Mouse (Mus musculus): ENCODE measurements around the gene Mul1. TPM values are rescaled to one million over a fixed set of nuclear protein-coding genes. Genes with fewer than 3 reads are reported as not detected.
A peak's percentile ranks its signal among the peaks of the same experiment; 100 is the strongest.

Mul1 gene
- polyA plus RNA-seq, 1 experiment from 2014 or later: 18.6 TPM

- Histone ChIP-seq H3K36me3 (ENCODE audit: control insufficient read depth, insufficient read depth, low read length) (no peaks in the 10 kb centered on the region), H3K9ac (ENCODE audit: low read length) (peak overlapping the region; percentile 20; the same call in 1 of the 2 replicates), H3K9me3 (ENCODE audit: control insufficient read depth, low read length) (no peaks in the 10 kb centered on the region), H3K4me3 (ENCODE audit: low read depth, low read length) (no peak overlapping the region), H3K27ac (ENCODE audit: low read depth, low read length) (peak overlapping the region; percentile 63), H3K4me1 (replicated peaks; ENCODE audit: control insufficient read depth, insufficient read depth, low read length) (peaks cover 18% of the 10 kb centered on the region), H3K4me2 (ENCODE audit: low read depth, low read length, severe bottlenecking) (peak overlapping the region; percentile 27; the same call in 1 of the 2 replicates), H3K27me3 (ENCODE audit: control insufficient read depth, insufficient read depth, low read length) (peaks cover 9% of the 10 kb centered on the region)
- DNase-seq (ENCODE audit: low spot score) (no peak), ATAC-seq (replicated peaks; ENCODE audit: low FRiP score) (peak; percentile 14; the same call in 1 of the 2 replicates)
- 4% methylated on average over 11 of the region's 11 CpGs for WGBS
These were observed 28.7 kb downstream of the Mul1 start for GRCm38 (mm10) chr4:138462971-138463831.

DNA sequence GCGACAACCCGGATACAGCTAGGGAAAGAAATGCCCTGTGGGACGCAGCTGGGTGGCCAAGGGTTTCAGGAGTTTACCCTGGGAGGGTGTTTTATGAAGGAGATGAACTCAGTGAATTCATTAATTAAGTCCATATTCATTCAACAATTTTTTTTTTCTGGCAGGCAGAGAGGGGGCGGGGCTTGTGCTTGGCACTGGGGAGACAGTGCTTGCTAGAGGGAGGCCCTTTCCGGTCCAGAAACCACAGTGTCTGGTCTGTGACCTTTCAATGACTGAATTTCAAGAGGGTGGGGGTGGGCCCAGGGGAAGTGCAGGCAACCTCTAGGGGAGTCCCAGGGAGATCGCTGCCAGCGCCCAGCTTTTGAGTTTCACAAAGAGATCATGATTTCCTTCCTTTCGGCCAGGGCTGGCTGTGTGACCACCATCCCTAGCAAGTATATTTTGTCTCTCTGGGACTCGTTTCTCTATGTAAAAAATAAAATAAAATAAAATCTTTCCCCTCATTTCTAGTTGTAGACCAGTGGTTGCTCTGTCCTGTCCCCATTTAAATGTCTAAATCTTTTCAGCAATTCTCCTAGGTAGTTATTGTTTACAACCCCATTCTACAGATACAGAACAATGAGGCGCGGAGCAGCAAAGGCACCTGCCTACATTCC is 29.5 kb downstream of the Mul1 start:
- H3K4me3 ChIP-seq (ENCODE audit: low read depth, low read length): no peak overlapping the region
- WGBS: 5% methylated on average over 11 of the region's 11 CpGs

DNA sequence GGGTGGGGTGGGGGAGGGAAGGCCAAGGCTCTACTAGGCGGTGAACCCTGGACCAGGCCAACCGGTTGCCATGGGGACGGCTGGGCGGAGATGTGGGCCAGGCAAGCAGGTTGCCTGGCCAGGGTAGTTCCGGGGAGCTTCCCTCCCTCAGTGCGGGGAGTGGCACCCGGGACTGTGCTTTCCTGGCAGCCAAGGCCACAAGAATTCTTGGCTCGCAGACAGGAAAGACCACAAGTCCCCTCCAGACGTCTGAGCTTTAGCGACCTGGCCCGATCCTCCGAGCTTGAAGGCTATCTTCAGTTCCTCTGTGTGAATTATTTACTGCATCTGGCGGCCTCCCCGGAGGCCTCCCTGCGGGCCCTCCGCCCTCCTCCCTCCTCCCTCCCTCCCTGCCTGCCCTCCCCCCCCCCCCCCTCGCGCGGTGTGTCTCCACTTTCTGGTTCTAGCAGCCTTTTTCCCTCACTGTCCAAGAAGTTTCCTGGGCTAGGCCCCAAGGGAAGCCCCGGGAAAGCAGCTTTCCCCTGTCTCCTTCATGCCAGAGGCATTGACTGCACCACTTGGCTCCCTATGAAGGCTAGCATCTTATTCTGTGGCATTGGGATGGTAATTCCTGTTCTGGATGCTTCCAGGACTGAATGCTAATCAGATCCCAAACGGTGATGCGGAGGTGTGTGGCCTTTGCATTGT is 30.3 kb downstream of the Mul1 start:
- 3% methylated on average over 17 of the region's 22 CpGs for WGBS
- Histone ChIP-seq H3K27me3 (ENCODE audit: control insufficient read depth, insufficient read depth, low read length) (peaks cover 9% of the 10 kb centered on the region), H3K36me3 (ENCODE audit: control insufficient read depth, insufficient read depth, low read length) (no peaks in the 10 kb centered on the region), H3K4me3 (ENCODE audit: low read depth, low read length) (peak overlapping the region; percentile 15; the same call in 1 of the 2 replicates), H3K4me1 (replicated peaks; ENCODE audit: control insufficient read depth, insufficient read depth, low read length) (peaks cover 21% of the 10 kb centered on the region), H3K9ac (ENCODE audit: low read length) (peak overlapping the region; percentile 24; the same call in 1 of the 2 replicates), H3K4me2 (ENCODE audit: low read depth, low read length, severe bottlenecking) (peak overlapping the region; percentile 34; the same call in 1 of the 2 replicates), H3K9me3 (ENCODE audit: control insufficient read depth, low read length) (no peaks in the 10 kb centered on the region), H3K27ac (ENCODE audit: low read depth, low read length) (no peak overlapping the region)
- DNase-seq (ENCODE audit: low spot score): peak; percentile 81
- ATAC-seq (replicated peaks; ENCODE audit: low FRiP score): peak; percentile 73

More for the DNA sequence above, 29.5 kb downstream of the Mul1 start:
- Histone ChIP-seq H3K9me3 (ENCODE audit: control insufficient read depth, low read length) (no peaks in the 10 kb centered on the region), H3K4me1 (replicated peaks; ENCODE audit: control insufficient read depth, insufficient read depth, low read length) (peaks cover 19% of the 10 kb centered on the region), H3K4me2 (ENCODE audit: low read depth, low read length, severe bottlenecking) (peak overlapping the region; percentile 34; the same call in 1 of the 2 replicates), H3K27ac (ENCODE audit: low read depth, low read length) (peak overlapping the region; percentile 63), H3K9ac (ENCODE audit: low read length) (peak overlapping the region; percentile 24; the same call in 1 of the 2 replicates), H3K36me3 (ENCODE audit: control insufficient read depth, insufficient read depth, low read length) (no peaks in the 10 kb centered on the region), H3K27me3 (ENCODE audit: control insufficient read depth, insufficient read depth, low read length) (peaks cover 9% of the 10 kb centered on the region)
- ATAC-seq (replicated peaks; ENCODE audit: low FRiP score): 0 out of 2 replicates have a peak, but pooled peaks have one; percentile 10
- DNase-seq (ENCODE audit: low spot score): peak; percentile 63

DNA sequence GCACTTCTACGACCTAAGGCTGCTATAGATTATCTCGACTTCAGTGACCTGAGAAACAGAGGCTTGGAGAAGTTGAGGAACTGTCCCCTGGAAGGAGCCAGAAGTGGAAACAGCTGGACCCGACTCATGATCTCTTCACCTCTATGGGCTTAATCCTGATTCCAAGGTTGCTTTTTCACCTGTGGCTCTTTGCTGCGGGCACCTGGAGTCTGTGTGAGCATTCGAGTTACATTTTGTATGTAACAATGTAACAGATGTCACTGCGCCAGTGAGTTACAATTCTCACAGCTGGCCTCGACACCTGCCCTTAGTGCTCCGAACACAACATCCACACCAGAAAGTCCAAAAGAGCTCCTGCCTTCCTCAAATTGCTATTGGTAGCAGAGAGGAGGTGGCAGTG is 31.0 kb downstream of the Mul1 start:
- ATAC-seq (replicated peaks; ENCODE audit: low FRiP score) (no peak), DNase-seq (ENCODE audit: low spot score) (no peak)
- no peak overlapping the region for H3K9ac ChIP-seq (ENCODE audit: low read length)
- H3K27ac ChIP-seq (ENCODE audit: low read depth, low read length): no peak overlapping the region
- H3K36me3 ChIP-seq (ENCODE audit: control insufficient read depth, insufficient read depth, low read length): no peaks in the 10 kb centered on the region
- no peaks in the 10 kb centered on the region for H3K9me3 ChIP-seq (ENCODE audit: control insufficient read depth, low read length)
- no peak overlapping the region for H3K4me2 ChIP-seq (ENCODE audit: low read depth, low read length, severe bottlenecking)
- 44% methylated on average over 8 of the region's 8 CpGs for WGBS
- H3K4me1 ChIP-seq (replicated peaks; ENCODE audit: control insufficient read depth, insufficient read depth, low read length): peaks cover 21% of the 10 kb centered on the region
- H3K4me3 ChIP-seq (ENCODE audit: low read depth, low read length): no peak overlapping the region
- H3K27me3 ChIP-seq (ENCODE audit: control insufficient read depth, insufficient read depth, low read length): peaks cover 9% of the 10 kb centered on the region

DNA sequence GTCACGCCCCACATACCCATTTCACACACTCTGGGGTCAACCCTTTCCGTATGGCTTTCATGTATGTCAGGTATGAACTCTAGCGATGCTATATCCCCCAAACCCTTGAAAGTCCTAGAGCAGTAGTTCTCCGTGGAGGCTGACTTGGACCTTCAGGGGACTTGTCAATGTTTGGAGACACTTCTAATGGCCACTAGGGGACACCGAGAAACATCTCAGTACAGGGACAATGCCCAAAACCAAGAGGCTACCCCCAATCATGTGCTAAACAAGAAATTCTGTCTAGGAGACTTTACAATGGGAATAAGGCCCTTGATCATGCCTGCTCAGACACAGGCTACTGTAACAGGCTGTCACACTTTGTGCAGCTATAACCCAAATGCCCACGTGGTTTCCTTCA is 32.2 kb downstream of the Mul1 start:
- Histone ChIP-seq H3K27me3 (ENCODE audit: control insufficient read depth, insufficient read depth, low read length) (peaks cover 9% of the 10 kb centered on the region), H3K27ac (ENCODE audit: low read depth, low read length) (no peak overlapping the region), H3K36me3 (ENCODE audit: control insufficient read depth, insufficient read depth, low read length) (no peaks in the 10 kb centered on the region), H3K9me3 (ENCODE audit: control insufficient read depth, low read length) (no peaks in the 10 kb centered on the region), H3K4me3 (ENCODE audit: low read depth, low read length) (no peak overlapping the region), H3K4me2 (ENCODE audit: low read depth, low read length, severe bottlenecking) (no peak overlapping the region), H3K4me1 (replicated peaks; ENCODE audit: control insufficient read depth, insufficient read depth, low read length) (peaks cover 21% of the 10 kb centered on the region), H3K9ac (ENCODE audit: low read length) (no peak overlapping the region)
- no peak for ATAC-seq (replicated peaks; ENCODE audit: low FRiP score)
- DNase-seq (ENCODE audit: low spot score): no peak
- WGBS: 74% methylated on average over 6 of the region's 6 CpGs

- no peaks in the 10 kb centered on the region for H3K9me3 ChIP-seq (ENCODE audit: control insufficient read depth, low read length)
- H3K9ac ChIP-seq (ENCODE audit: low read length): no peak overlapping the region
- H3K4me3 ChIP-seq (ENCODE audit: low read depth, low read length): no peak overlapping the region
- H3K4me2 ChIP-seq (ENCODE audit: low read depth, low read length, severe bottlenecking): no peak overlapping the region
- ATAC-seq (replicated peaks; ENCODE audit: low FRiP score): no peak
- peaks cover 21% of the 10 kb centered on the region for H3K4me1 ChIP-seq (replicated peaks; ENCODE audit: control insufficient read depth, insufficient read depth, low read length)
- H3K27ac ChIP-seq (ENCODE audit: low read depth, low read length): no peak overlapping the region
- peaks cover 9% of the 10 kb centered on the region for H3K27me3 ChIP-seq (ENCODE audit: control insufficient read depth, insufficient read depth, low read length)
- no peaks in the 10 kb centered on the region for H3K36me3 ChIP-seq (ENCODE audit: control insufficient read depth, insufficient read depth, low read length)
- 87% methylated on average over 5 of the region's 5 CpGs for whole genome bisulfite sequencing
- no peak for DNase-seq (ENCODE audit: low spot score)
These were observed 33.0 kb downstream of the Mul1 start for GRCm38 (mm10) chr4:138467451-138467850.

DNA sequence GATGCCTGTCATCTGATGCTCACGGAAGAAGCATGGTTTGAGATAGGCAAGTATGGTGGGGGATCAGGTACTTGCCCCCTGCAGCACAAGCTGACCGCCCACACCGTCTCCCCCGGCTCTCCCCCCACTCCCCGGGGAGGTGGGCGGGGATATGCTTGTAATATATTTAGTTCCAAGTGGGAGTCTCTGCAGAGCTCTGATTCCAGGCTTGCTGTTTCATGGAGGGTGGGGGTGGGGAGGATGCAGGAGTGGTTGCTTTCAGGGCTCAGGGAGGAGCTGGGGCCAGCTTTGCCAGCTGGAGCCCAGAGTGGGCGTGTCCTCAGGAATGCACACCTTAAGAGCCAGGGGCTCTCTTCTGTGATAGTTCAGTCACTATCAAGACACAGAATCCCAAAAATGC is 34.6 kb downstream of the Mul1 start:
- H3K27me3 ChIP-seq (ENCODE audit: control insufficient read depth, insufficient read depth, low read length): peaks cover 9% of the 10 kb centered on the region
- no peaks in the 10 kb centered on the region for H3K9me3 ChIP-seq (ENCODE audit: control insufficient read depth, low read length)
- ATAC-seq (replicated peaks; ENCODE audit: low FRiP score) (no peak), DNase-seq (ENCODE audit: low spot score) (no peak)
- peaks cover 11% of the 10 kb centered on the region; the same call in 1 of the 2 replicates for H3K4me1 ChIP-seq (replicated peaks; ENCODE audit: control insufficient read depth, insufficient read depth, low read length)
- no peak overlapping the region for H3K27ac ChIP-seq (ENCODE audit: low read depth, low read length)
- no peak overlapping the region for H3K4me3 ChIP-seq (ENCODE audit: low read depth, low read length)
- 24% methylated on average over 7 of the region's 7 CpGs for WGBS
- H3K4me2 ChIP-seq (ENCODE audit: low read depth, low read length, severe bottlenecking): no peak overlapping the region
- H3K36me3 ChIP-seq (ENCODE audit: control insufficient read depth, insufficient read depth, low read length): no peaks in the 10 kb centered on the region
- H3K9ac ChIP-seq (ENCODE audit: low read length): no peak overlapping the region

DNA sequence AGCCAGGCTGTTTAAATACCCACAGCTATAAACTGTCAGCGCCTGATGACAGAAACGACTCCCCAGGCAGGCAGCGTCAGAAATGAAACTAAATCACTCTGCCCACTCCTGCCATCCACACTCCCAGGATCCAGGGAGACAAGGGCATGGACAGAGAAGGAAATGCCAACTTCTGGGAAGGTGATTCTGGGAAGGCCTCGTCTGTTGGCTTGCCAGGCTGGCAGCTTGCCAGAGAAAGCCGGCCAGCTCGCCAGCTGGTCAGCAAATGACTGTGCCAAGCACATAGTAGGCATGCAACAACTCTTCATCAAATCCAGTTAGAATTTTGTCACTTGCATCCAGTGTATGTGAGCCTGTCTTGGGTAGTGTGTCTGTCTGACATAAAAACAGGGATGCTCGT is 36.8 kb downstream of the Mul1 start:
- 80% methylated on average over 7 of the region's 7 CpGs for WGBS
- Histone ChIP-seq H3K27me3 (ENCODE audit: control insufficient read depth, insufficient read depth, low read length) (peaks cover under 1% of the 10 kb centered on the region; the same call in 1 of the 2 replicates), H3K4me1 (replicated peaks; ENCODE audit: control insufficient read depth, insufficient read depth, low read length) (peaks cover 3% of the 10 kb centered on the region; the same call in 1 of the 2 replicates), H3K4me3 (ENCODE audit: low read depth, low read length) (no peak overlapping the region), H3K4me2 (ENCODE audit: low read depth, low read length, severe bottlenecking) (no peak overlapping the region), H3K9me3 (ENCODE audit: control insufficient read depth, low read length) (no peaks in the 10 kb centered on the region), H3K9ac (ENCODE audit: low read length) (no peak overlapping the region), H3K36me3 (ENCODE audit: control insufficient read depth, insufficient read depth, low read length) (no peaks in the 10 kb centered on the region), H3K27ac (ENCODE audit: low read depth, low read length) (no peak overlapping the region)
- no peak for ATAC-seq (replicated peaks; ENCODE audit: low FRiP score)
- DNase-seq (ENCODE audit: low spot score): no peak

All from forebrain, embryonic 11.5 days (tissue).